Mouse (Mus musculus) C2C12 (cell line): Measurements from ENCODE around the gene Lrpap1. TPM values are rescaled to one million over a fixed set of nuclear protein-coding genes. Genes with fewer than 3 reads are reported as not detected.
A peak's percentile ranks its signal among the peaks of the same experiment; 100 is the strongest.

Experiments used
- H3K27me3 ChIP-seq: one replicate; pipeline ENCODE4 v1.6.1; 2011; ENCODE audit not compliant: control insufficient read depth, insufficient read depth, insufficient read length
- H3K36me3 ChIP-seq: one replicate; pipeline ENCODE4 v1.6.1; 2011; ENCODE audit not compliant: control insufficient read depth, insufficient read depth
- H3K4me3 ChIP-seq: one replicate; pipeline ENCODE4 v1.5.1; 2011; ENCODE audit warnings: mild to moderate bottlenecking, control low read depth; ENCODE audit not compliant: poor library complexity, insufficient read depth, severe bottlenecking
- H3K79me2 ChIP-seq: one replicate; pipeline ENCODE4 v1.6.1; 2011; ENCODE audit not compliant: control insufficient read depth, insufficient read depth
- H3K79me3 ChIP-seq: one replicate; pipeline ENCODE4 v1.6.1; 2011; ENCODE audit warnings: low read depth, control low read depth
- H3ac ChIP-seq: one replicate; pipeline ENCODE3; 2011; ENCODE audit warnings: low read depth; ENCODE audit not compliant: control insufficient read depth, insufficient read length
- CEBPB ChIP-seq: IDR thresholded peaks from one replicate; pipeline ENCODE4 v1.6.1; 2011; ENCODE audit warnings: low read depth, mild to moderate bottlenecking, control low read depth, moderate library complexity
- CTCF ChIP-seq: IDR thresholded peaks from one replicate; pipeline ENCODE4 v1.5.1; 2011; ENCODE audit not compliant: control insufficient read depth, insufficient read depth, insufficient read length
- FOSL1 ChIP-seq: IDR thresholded peaks from one replicate; pipeline ENCODE4 v1.8.0; 2011; ENCODE audit warnings: mild to moderate bottlenecking, low read length; ENCODE audit not compliant: poor library complexity, insufficient read depth, severe bottlenecking
- MAX ChIP-seq: IDR thresholded peaks from one replicate; pipeline ENCODE4 v1.6.1; 2011; ENCODE audit warnings: mild to moderate bottlenecking, control low read depth
- MYOD1 ChIP-seq: IDR thresholded peaks from one replicate; pipeline ENCODE4 v1.6.1; 2011; ENCODE audit warnings: low read depth; ENCODE audit not compliant: control insufficient read depth, insufficient read length
- MYOG ChIP-seq: IDR thresholded peaks from one replicate; pipeline ENCODE4 v1.6.1; 2011; ENCODE audit not compliant: control insufficient read depth, insufficient read length; ENCODE audit errors: extremely low read depth
- USF1 ChIP-seq: IDR thresholded peaks from one replicate; pipeline ENCODE4 v1.6.1; 2011; ENCODE audit warnings: low read depth, mild to moderate bottlenecking, control low read depth, moderate library complexity
- polyA plus RNA-seq: library from polyadenylated mRNA; unstranded; fragments of >200 nt; fragmentation: generic; extraction: Trizol; gene quantifications from one replicate; pipeline ENCODE4 v1.2.1, GENCODE M21; 2012; ENCODE audit warnings: missing spikeins

The Lrpap1 gene
- polyA plus RNA-seq, 1 experiment: 26.5 TPM

- no peaks in the 10 kb centered on the region for H3K36me3 ChIP-seq
- TF ChIP-seq CEBPB (no peak), MYOD1 (no peak), USF1 (no peak), CTCF (no peak), MAX (no peak), FOSL1 (no peak), MYOG (no peak)
- H3K79me3 ChIP-seq: no peaks in the 10 kb centered on the region
Measured at GRCm38 (mm10) chr5:35076369-35076768, 29.2 kb downstream of the Lrpap1 start.

GRCm38 (mm10) chr5:35073992-35074391, 31.6 kb downstream of the Lrpap1 start:
- Histone ChIP-seq H3K27me3 (no peaks in the 10 kb centered on the region), H3K36me3 (no peaks in the 10 kb centered on the region), H3ac (no peak overlapping the region), H3K79me3 (no peaks in the 10 kb centered on the region), H3K4me3 (no peak overlapping the region), H3K79me2 (no peaks in the 10 kb centered on the region)
- peak; percentile 50 for TF ChIP-seq MYOD1
- TF ChIP-seq MYOG: no peak
- TF ChIP-seq FOSL1: no peak
- TF ChIP-seq MAX: no peak
- no peak for TF ChIP-seq USF1

More at GRCm38 (mm10) chr5:35076369-35076768, 29.2 kb downstream of the Lrpap1 start:
- Histone ChIP-seq H3K4me3 (no peak overlapping the region), H3ac (no peak overlapping the region), H3K27me3 (no peaks in the 10 kb centered on the region), H3K79me2 (no peaks in the 10 kb centered on the region)

- Histone ChIP-seq H3ac (no peak overlapping the region), H3K79me2 (no peaks in the 10 kb centered on the region), H3K4me3 (no peak overlapping the region), H3K36me3 (no peaks in the 10 kb centered on the region), H3K79me3 (no peaks in the 10 kb centered on the region), H3K27me3 (no peaks in the 10 kb centered on the region)
- no peak for TF ChIP-seq CTCF
- no peak for TF ChIP-seq MYOG
- no peak for TF ChIP-seq FOSL1
- TF ChIP-seq MYOD1: no peak
- TF ChIP-seq USF1: no peak
- TF ChIP-seq CEBPB: no peak
- no peak for TF ChIP-seq MAX
Measured at GRCm38 (mm10) chr5:35073235-35073634, 32.3 kb downstream of the Lrpap1 start.

GRCm38 (mm10) chr5:35071855-35072254, 33.7 kb downstream of the Lrpap1 start:
- Histone ChIP-seq H3K36me3 (no peaks in the 10 kb centered on the region), H3K27me3 (no peaks in the 10 kb centered on the region), H3K4me3 (no peak overlapping the region), H3K79me2 (no peaks in the 10 kb centered on the region), H3K79me3 (no peaks in the 10 kb centered on the region), H3ac (no peak overlapping the region)
- TF ChIP-seq MYOD1: no peak
- no peak for TF ChIP-seq CEBPB
- no peak for TF ChIP-seq MAX
- TF ChIP-seq CTCF: no peak
- TF ChIP-seq FOSL1: no peak
- no peak for TF ChIP-seq USF1
- TF ChIP-seq MYOG: no peak

- H3K79me3 ChIP-seq: no peaks in the 10 kb centered on the region
- H3K4me3 ChIP-seq: no peak overlapping the region
- no peak for TF ChIP-seq CEBPB
- no peak for TF ChIP-seq FOSL1
- no peak for TF ChIP-seq CTCF
- no peaks in the 10 kb centered on the region for H3K27me3 ChIP-seq
- H3K79me2 ChIP-seq: no peaks in the 10 kb centered on the region
- H3K36me3 ChIP-seq: no peaks in the 10 kb centered on the region
- no peak overlapping the region for H3ac ChIP-seq
Measured at GRCm38 (mm10) chr5:35070953-35071352, 34.6 kb downstream of the Lrpap1 start.

- H3K36me3 ChIP-seq: no peaks in the 10 kb centered on the region
- no peak overlapping the region for H3ac ChIP-seq
- H3K27me3 ChIP-seq: no peaks in the 10 kb centered on the region
- no peak for TF ChIP-seq MAX
- no peak for TF ChIP-seq MYOG
- TF ChIP-seq USF1: no peak
- H3K79me3 ChIP-seq: no peaks in the 10 kb centered on the region
- H3K4me3 ChIP-seq: no peak overlapping the region
- no peaks in the 10 kb centered on the region for H3K79me2 ChIP-seq
Measured at GRCm38 (mm10) chr5:35070314-35070713, 35.3 kb downstream of the Lrpap1 start.
